Mouse (Mus musculus): ENCODE measurements around the gene Mapk8ip2. TPM values are rescaled to one million over a fixed set of nuclear protein-coding genes. Genes with fewer than 3 reads are reported as not detected.

Mapk8ip2 gene
- polyA plus RNA-seq, 1 experiment = 0.11 TPM

- TF ChIP-seq CTCF (IDR thresholded peaks at IDR 0.05; ENCODE audit: borderline replicate concordance, control insufficient read depth, extremely low read depth, insufficient read depth, low read length, poor library complexity) (no peak), POLR2A (IDR thresholded peaks at IDR 0.05; ENCODE audit: control insufficient read depth, extremely low read depth, insufficient read depth, low read length, poor library complexity) (no peak)
- no peak for DNase-seq
- Histone ChIP-seq H3K27me3 (ENCODE audit: control insufficient read depth, insufficient read depth, low read length) (peaks cover 6% of the 10 kb centered on the region), H3K4me1 (replicated peaks; ENCODE audit: control insufficient read depth, insufficient read depth, low read length) (peaks cover 10% of the 10 kb centered on the region), H3K27ac (ENCODE audit: control insufficient read depth, insufficient read depth, low read length) (no peak overlapping the region), H3K36me3 (ENCODE audit: control insufficient read depth, insufficient read depth, low read length) (no peaks in the 10 kb centered on the region), H3K4me3 (ENCODE audit: control insufficient read depth, insufficient read depth, low read length) (no peak overlapping the region)
- 81% methylated on average over 4 of the region's 4 CpGs for whole genome bisulfite sequencing
These were observed 41.3 kb downstream of the Mapk8ip2 start for GRCm38 (mm10) chr15:89494970-89495369.

DNA sequence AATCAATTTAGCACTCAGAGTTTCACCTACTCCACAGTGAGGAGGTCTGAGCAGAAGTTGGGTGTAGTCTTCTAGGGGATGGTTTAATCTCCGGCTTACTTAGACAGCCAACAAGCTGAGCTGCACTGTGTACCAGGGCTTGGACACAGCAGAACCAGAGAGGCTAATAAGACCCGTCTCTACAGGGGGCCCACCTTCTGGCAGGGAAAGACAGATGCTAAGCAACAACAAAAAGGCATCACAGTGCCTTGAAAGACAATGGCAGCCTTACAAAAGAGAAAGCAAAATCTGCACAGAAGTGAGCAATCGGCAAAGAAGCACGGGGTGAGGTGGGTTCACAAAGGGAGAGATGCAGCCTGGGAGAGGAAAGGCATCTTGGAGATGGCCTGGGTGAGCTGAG, 42.4 kb downstream of the Mapk8ip2 start:
- DNase-seq = no peak
- WGBS = 81% methylated on average over 4 of the region's 4 CpGs
- no peaks in the 10 kb centered on the region for H3K36me3 ChIP-seq (ENCODE audit: control insufficient read depth, insufficient read depth, low read length)

DNA sequence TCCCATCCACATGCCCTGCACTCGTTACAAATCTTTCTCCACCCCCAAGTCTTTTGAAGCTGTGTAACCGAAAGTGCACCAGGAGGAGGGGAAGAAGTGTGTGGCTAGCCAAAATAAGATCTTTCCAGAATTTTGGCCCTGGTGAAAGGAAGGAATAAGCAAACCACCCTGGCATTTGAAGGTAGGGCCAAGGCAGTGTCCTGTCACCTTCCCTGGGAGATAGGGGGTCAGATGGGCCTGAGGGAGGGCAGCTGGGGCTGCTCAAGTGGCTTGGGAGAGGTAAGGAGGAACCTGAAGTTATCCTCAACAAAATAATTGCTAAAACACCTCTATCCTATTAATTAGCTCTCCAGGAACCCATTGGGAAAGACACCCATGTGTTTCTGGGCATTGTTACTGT, 43.1 kb downstream of the Mapk8ip2 start:
- TF ChIP-seq CTCF (IDR thresholded peaks at IDR 0.05; ENCODE audit: borderline replicate concordance, control insufficient read depth, extremely low read depth, insufficient read depth, low read length, poor library complexity) = no peak
- no peak for TF ChIP-seq POLR2A (IDR thresholded peaks at IDR 0.05; ENCODE audit: control insufficient read depth, extremely low read depth, insufficient read depth, low read length, poor library complexity)
- H3K27me3 ChIP-seq (ENCODE audit: control insufficient read depth, insufficient read depth, low read length) = peaks cover 6% of the 10 kb centered on the region
- WGBS = 52% methylated on average over 2 of the region's 2 CpGs
- no peak for DNase-seq
- H3K36me3 ChIP-seq (ENCODE audit: control insufficient read depth, insufficient read depth, low read length) = no peaks in the 10 kb centered on the region
- no peak overlapping the region for H3K27ac ChIP-seq (ENCODE audit: control insufficient read depth, insufficient read depth, low read length)
- no peak overlapping the region for H3K4me3 ChIP-seq (ENCODE audit: control insufficient read depth, insufficient read depth, low read length)
- H3K4me1 ChIP-seq (replicated peaks; ENCODE audit: control insufficient read depth, insufficient read depth, low read length) = peaks cover 12% of the 10 kb centered on the region

More for the DNA sequence above, 42.4 kb downstream of the Mapk8ip2 start:
- H3K4me3 ChIP-seq (ENCODE audit: control insufficient read depth, insufficient read depth, low read length) = no peak overlapping the region
- no peak overlapping the region for H3K27ac ChIP-seq (ENCODE audit: control insufficient read depth, insufficient read depth, low read length)
- H3K27me3 ChIP-seq (ENCODE audit: control insufficient read depth, insufficient read depth, low read length) = peaks cover 6% of the 10 kb centered on the region
- no peak for TF ChIP-seq CTCF (IDR thresholded peaks at IDR 0.05; ENCODE audit: borderline replicate concordance, control insufficient read depth, extremely low read depth, insufficient read depth, low read length, poor library complexity)
- H3K4me1 ChIP-seq (replicated peaks; ENCODE audit: control insufficient read depth, insufficient read depth, low read length) = peaks cover 12% of the 10 kb centered on the region

DNA sequence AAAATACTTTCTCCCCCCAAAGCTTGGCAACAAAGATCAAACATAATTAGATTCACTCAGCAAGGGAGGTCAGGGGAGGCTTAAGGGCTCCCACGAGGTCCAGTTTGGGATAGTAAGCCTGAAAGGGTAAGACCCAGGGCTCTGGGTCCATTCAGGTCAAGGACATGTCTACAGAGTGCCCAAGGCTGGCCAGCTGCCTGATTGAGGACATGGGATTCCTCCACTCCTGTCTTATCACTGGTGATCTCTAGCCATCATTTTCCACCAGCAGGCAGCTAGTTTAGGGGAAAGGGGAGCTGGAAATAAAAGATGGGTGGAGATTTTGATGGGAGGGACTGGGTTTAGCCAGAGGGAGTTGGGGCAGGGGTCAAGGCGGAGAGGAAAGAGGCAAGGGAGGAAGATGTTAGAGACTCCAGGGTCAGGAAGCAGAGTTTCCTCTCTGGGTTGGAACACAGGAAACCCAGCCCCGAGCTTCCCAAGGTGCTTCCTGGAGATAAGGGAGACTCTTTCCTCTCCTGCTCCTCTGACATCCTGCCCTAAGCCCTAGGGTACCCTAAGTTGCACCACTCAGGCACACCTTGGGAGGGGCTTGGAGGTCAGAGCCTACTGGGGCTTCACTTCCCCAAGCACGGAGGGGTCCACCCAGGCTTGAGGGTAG, 43.8 kb downstream of the Mapk8ip2 start:
- Histone ChIP-seq H3K4me1 (replicated peaks; ENCODE audit: control insufficient read depth, insufficient read depth, low read length) (peaks cover 12% of the 10 kb centered on the region), H3K4me3 (ENCODE audit: control insufficient read depth, insufficient read depth, low read length) (no peak overlapping the region), H3K27ac (ENCODE audit: control insufficient read depth, insufficient read depth, low read length) (no peak overlapping the region), H3K27me3 (ENCODE audit: control insufficient read depth, insufficient read depth, low read length) (peaks cover 6% of the 10 kb centered on the region), H3K36me3 (ENCODE audit: control insufficient read depth, insufficient read depth, low read length) (no peaks in the 10 kb centered on the region)
- WGBS = 21% methylated on average over 4 of the region's 4 CpGs
- TF ChIP-seq CTCF (IDR thresholded peaks at IDR 0.05; ENCODE audit: borderline replicate concordance, control insufficient read depth, extremely low read depth, insufficient read depth, low read length, poor library complexity) (no peak), POLR2A (IDR thresholded peaks at IDR 0.05; ENCODE audit: control insufficient read depth, extremely low read depth, insufficient read depth, low read length, poor library complexity) (no peak)
- no peak for DNase-seq

DNA sequence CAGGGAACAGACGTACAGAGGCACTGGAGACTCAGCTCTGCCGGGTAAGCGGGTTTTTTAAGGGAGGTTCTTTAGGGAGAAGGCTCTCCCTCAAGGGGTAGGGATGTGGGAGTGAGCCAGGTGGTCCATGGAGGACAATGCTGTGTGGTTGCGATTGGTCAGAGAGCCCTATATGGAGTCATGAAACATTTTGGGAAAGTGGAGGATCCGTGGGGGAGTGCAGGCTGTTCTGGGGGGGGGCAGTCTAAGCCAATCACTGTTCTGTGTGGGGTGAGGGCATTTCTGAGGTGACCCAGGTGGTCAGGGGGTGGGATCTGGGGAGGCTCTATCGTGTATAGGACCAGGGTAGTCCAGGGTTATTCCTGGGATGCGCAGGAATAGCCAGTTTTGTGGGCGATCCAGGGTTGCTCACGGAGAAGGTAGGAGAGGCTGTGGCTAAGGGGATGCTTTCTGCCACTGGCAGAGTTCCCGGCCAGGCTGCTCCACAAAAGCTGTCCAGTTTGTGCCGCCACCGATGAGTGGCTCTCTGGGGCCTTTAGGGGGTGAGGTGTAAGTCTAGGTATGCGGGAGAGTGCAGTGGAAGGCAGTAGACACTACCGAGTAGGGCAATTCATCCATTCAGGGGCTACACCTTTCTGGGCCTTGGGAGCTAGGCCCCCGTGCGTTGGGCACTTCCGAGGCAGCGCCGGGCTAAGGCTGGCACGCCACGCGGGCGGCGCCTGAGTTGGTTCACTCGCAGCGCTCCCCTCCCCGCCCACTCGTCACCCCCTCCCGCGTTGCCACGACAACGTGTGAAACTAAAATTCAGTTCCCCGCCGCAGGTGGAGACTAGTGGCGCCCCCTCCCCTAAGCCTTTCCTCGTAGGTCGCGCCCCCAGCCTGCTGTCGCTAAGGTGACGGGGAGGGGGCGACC, 44.6 kb downstream of the Mapk8ip2 start:
- TF ChIP-seq POLR2A (IDR thresholded peaks at IDR 0.05; ENCODE audit: control insufficient read depth, extremely low read depth, insufficient read depth, low read length, poor library complexity) (no peak), CTCF (IDR thresholded peaks at IDR 0.05; ENCODE audit: borderline replicate concordance, control insufficient read depth, extremely low read depth, insufficient read depth, low read length, poor library complexity) (no peak)
- Histone ChIP-seq H3K27me3 (ENCODE audit: control insufficient read depth, insufficient read depth, low read length) (peaks cover 6% of the 10 kb centered on the region), H3K4me1 (replicated peaks; ENCODE audit: control insufficient read depth, insufficient read depth, low read length) (peaks cover 12% of the 10 kb centered on the region), H3K27ac (ENCODE audit: control insufficient read depth, insufficient read depth, low read length) (no peak overlapping the region), H3K4me3 (ENCODE audit: control insufficient read depth, insufficient read depth, low read length) (peak overlapping the region; percentile 37), H3K36me3 (ENCODE audit: control insufficient read depth, insufficient read depth, low read length) (no peaks in the 10 kb centered on the region)
- 5% methylated on average over 41 of the region's 41 CpGs for whole genome bisulfite sequencing
- peak; percentile 67 for DNase-seq

DNA sequence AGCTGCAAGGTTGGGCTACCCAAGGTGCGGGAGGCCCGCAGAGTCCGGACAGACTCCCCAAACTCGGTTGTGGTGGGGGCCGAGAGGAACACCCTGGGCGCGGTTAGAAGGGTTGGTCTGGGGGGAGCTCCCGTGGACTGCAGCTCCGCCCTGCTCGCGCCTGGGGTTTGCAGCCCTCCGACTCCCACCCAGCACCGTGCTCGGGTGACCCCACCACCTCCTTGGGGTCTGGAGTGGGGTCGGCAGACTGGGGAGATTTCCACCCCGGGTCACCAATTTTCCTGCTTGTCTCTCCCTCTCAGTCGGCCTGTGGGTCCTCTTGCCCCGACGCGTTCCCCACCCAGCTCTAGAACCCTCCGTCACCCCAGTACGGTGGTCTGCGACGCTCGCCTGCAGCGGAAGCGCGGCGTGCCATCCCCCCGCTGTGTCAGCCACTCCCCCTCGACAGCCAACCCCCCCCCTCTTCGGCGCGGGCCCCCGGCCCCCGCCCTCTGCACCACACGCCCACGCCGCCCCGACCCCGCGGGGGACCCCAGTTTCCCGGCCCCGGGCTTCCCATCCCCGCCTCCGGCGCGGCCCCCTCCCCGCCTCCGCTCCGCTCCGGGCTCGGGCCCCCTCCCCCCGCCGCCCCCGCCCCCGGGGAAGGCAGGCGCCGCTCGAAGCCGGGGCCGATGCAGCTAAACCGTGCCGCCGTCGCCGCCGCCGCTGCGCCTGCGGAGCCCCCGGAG, 45.4 kb downstream of the Mapk8ip2 start, which contains the start of gene Shank3:
TSS of gene Shank3 (plus strand) at position 663 of the 728 bp plus-strand sequence.
- Histone ChIP-seq H3K36me3 (ENCODE audit: control insufficient read depth, insufficient read depth, low read length) (no peaks in the 10 kb centered on the region), H3K4me1 (replicated peaks; ENCODE audit: control insufficient read depth, insufficient read depth, low read length) (peaks cover 12% of the 10 kb centered on the region), H3K27me3 (ENCODE audit: control insufficient read depth, insufficient read depth, low read length) (peaks cover 6% of the 10 kb centered on the region), H3K27ac (ENCODE audit: control insufficient read depth, insufficient read depth, low read length) (no peak within 1 kb of the TSS), H3K4me3 (ENCODE audit: control insufficient read depth, insufficient read depth, low read length) (peak within 1 kb of the TSS; percentile 52)
- DNase-seq = peak; percentile 40
- WGBS = under 1% methylated on average over 53 of the region's 72 CpGs
- TF ChIP-seq POLR2A (IDR thresholded peaks at IDR 0.05; ENCODE audit: control insufficient read depth, extremely low read depth, insufficient read depth, low read length, poor library complexity) (no peak), CTCF (IDR thresholded peaks at IDR 0.05; ENCODE audit: borderline replicate concordance, control insufficient read depth, extremely low read depth, insufficient read depth, low read length, poor library complexity) (no peak)
